Mouse (Mus musculus) mesoderm, embryonic 11.5 days (tissue): ENCODE results near the gene Adamts4.
"Not testable (repeated sequence)": the region's sequence is repeated elsewhere in the genome, so short reads cannot be mapped to it uniquely, and the experiment has no call there.

ENCODE experiments used
- DNase-seq: peaks from one replicate; pipeline ENCODE4 v3.0.0-alpha.2; 2012; ENCODE audit warnings: low read depth, low spot score

Adamts4 gene

GRCm38 (mm10) chr1:171306157-171306556 lies 55.9 kb downstream of the Adamts4 start:
- not testable (repeated sequence) for DNase-seq

- no peak for DNase-seq
Observed at GRCm38 (mm10) chr1:171309321-171309720, 59.1 kb downstream of the Adamts4 start.
